Mouse (Mus musculus): ENCODE results near the gene Nfib. TPM values are rescaled to one million over a fixed set of nuclear protein-coding genes. Genes with fewer than 3 reads are reported as not detected.

The Nfib gene
- polyA plus RNA-seq, 1 experiment from 2014 or later = 72.0 TPM

DNA sequence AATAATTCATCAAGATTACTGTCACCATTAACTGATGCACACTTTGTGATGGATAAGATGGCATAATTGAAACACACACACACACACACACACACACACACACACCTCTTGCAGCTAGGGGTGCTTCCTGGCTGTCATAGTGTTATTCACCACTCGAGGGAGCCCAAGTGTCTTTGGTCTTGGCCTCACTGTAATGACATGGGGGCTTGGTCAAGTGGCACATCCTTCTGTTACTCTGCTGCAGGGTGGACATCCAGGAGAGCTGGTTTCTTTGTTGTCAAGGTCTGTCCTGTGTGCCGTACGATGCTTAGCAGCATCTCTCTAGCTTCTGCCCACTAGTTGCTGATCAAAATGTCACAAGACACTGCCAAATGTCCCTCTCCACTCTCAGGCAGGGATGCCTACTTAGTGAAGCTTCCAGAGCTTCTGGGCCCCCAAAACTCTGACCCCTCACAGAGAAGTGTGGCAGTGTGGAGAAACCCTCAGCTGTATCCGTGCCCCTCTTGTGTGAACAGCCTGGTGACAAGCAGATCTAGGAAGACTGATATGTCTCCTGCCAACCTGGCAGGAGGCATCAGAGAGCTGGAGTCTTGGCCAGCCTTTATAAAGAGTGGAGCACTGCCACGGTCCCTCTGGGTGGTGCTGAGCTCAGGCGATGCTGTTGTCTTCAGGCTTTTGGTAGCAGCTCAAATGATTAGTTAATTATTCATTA lies 62.4 kb downstream of the Nfib start:
- Histone ChIP-seq H3K4me1 (ENCODE audit: control insufficient read depth, insufficient read depth, low read length) (peaks cover 9% of the 10 kb centered on the region; the same call in 1 of the 2 replicates), H3K27ac (replicated peaks; ENCODE audit: low read depth, low read length) (no peak overlapping the region), H3K4me2 (ENCODE audit: low read length) (no peak overlapping the region), H3K9ac (replicated peaks; ENCODE audit: low read length) (no peak overlapping the region), H3K4me3 (replicated peaks; ENCODE audit: low read depth, low read length) (no peak overlapping the region), H3K27me3 (ENCODE audit: control insufficient read depth, insufficient read depth, low read length) (no peaks in the 10 kb centered on the region), H3K9me3 (ENCODE audit: control insufficient read depth, low read length) (no peaks in the 10 kb centered on the region), H3K36me3 (ENCODE audit: control insufficient read depth, insufficient read depth, low read length) (no peaks in the 10 kb centered on the region)
- ATAC-seq (ENCODE audit: low FRiP score, low TSS enrichment) (peak; percentile 67), DNase-seq (peak; percentile 77)
- 48% methylated on average over 6 of the region's 6 CpGs for WGBS

DNA sequence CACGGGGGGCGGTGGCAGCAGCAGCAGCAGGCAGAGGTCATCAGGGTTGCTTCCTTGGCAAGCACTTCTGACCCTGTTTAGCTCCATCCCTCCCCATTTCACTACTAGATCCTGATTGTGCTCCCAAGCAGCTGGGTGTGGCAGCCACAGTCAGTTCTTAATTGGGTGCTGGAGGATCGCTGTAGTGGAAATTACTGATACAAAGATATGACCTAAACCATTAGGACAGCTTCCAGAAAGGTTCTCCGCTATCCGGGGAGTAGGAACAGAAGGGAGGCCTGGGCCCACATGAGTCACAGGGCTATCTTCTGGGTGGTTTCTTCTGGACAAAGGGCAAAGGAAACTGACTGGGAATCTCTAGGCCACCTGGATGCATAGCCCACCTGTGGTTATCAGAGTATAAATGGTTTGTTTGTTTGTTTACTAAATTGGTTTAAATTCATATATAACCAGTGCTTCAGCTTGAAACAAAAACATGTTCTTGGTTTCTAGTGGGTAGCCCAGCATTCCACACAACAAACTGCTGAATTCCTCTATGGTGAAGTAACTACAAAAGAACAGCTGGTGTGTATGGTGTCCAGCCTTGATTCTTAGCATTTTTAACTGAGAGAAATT lies 64.4 kb downstream of the Nfib start:
- Histone ChIP-seq H3K27me3 (ENCODE audit: control insufficient read depth, insufficient read depth, low read length) (no peaks in the 10 kb centered on the region), H3K9ac (replicated peaks; ENCODE audit: low read length) (no peak overlapping the region), H3K27ac (replicated peaks; ENCODE audit: low read depth, low read length) (no peak overlapping the region), H3K4me1 (ENCODE audit: control insufficient read depth, insufficient read depth, low read length) (peaks cover 9% of the 10 kb centered on the region; the same call in 1 of the 2 replicates), H3K4me3 (replicated peaks; ENCODE audit: low read depth, low read length) (no peak overlapping the region), H3K4me2 (ENCODE audit: low read length) (no peak overlapping the region), H3K36me3 (ENCODE audit: control insufficient read depth, insufficient read depth, low read length) (no peaks in the 10 kb centered on the region), H3K9me3 (ENCODE audit: control insufficient read depth, low read length) (no peaks in the 10 kb centered on the region)
- ATAC-seq (ENCODE audit: low FRiP score, low TSS enrichment) (no peak), DNase-seq (no peak)
- 86% methylated on average over 5 of the region's 5 CpGs for WGBS

DNA sequence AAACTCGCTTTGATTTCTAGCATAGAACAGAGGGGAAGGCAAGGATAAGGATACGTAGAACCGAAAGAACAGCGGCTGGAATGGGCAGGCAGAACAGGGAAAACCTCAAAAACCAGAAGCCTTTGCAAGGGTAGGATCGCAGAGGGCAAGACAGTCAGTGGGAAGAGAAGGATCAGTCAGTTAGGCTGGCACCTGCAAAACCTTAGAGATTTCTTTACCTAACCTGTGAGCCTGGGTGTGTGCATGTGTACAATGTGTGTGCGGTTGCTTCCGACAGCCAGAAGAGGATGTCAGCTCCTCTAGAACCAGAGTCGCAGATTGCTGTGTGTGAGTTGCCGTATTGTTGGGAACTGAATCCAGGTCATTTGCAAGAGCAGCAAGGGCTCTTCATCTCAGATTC lies 67.3 kb downstream of the Nfib start:
- Histone ChIP-seq H3K27me3 (ENCODE audit: control insufficient read depth, insufficient read depth, low read length) (no peaks in the 10 kb centered on the region), H3K9ac (replicated peaks; ENCODE audit: low read length) (no peak overlapping the region), H3K27ac (replicated peaks; ENCODE audit: low read depth, low read length) (no peak overlapping the region), H3K9me3 (ENCODE audit: control insufficient read depth, low read length) (no peaks in the 10 kb centered on the region), H3K36me3 (ENCODE audit: control insufficient read depth, insufficient read depth, low read length) (no peaks in the 10 kb centered on the region), H3K4me2 (ENCODE audit: low read length) (no peak overlapping the region), H3K4me1 (ENCODE audit: control insufficient read depth, insufficient read depth, low read length) (peaks cover 3% of the 10 kb centered on the region; the same call in 1 of the 2 replicates), H3K4me3 (replicated peaks; ENCODE audit: low read depth, low read length) (no peak overlapping the region)
- 95% methylated on average over 9 of the region's 9 CpGs for WGBS
- ATAC-seq (ENCODE audit: low FRiP score, low TSS enrichment) (no peak), DNase-seq (no peak)

DNA sequence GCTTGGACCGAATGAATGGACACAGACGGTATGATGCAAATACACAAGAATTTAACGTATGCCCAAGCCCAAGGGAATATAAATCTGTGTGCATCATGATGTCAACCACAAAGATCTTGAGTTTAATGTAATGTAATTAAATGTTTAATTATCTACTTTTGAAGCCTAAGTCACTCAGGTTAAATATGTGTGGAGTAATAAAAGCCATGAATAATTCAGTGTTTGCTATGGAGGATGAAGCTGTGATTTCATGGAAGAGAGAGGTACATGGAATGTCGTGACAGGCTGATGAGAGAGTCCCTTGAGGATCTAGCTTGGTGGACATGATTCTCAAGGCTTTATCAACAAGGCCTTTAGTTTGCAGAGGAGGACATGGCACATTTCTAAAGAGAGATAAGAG lies 67.9 kb downstream of the Nfib start:
- Histone ChIP-seq H3K9ac (replicated peaks; ENCODE audit: low read length) (no peak overlapping the region), H3K9me3 (ENCODE audit: control insufficient read depth, low read length) (no peaks in the 10 kb centered on the region), H3K27ac (replicated peaks; ENCODE audit: low read depth, low read length) (no peak overlapping the region), H3K36me3 (ENCODE audit: control insufficient read depth, insufficient read depth, low read length) (no peaks in the 10 kb centered on the region), H3K4me3 (replicated peaks; ENCODE audit: low read depth, low read length) (no peak overlapping the region), H3K27me3 (ENCODE audit: control insufficient read depth, insufficient read depth, low read length) (no peaks in the 10 kb centered on the region), H3K4me1 (ENCODE audit: control insufficient read depth, insufficient read depth, low read length) (no peaks in the 10 kb centered on the region), H3K4me2 (ENCODE audit: low read length) (no peak overlapping the region)
- ATAC-seq (ENCODE audit: low FRiP score, low TSS enrichment) (no peak), DNase-seq (no peak)
- 58% methylated on average over 4 of the region's 4 CpGs for WGBS

DNA sequence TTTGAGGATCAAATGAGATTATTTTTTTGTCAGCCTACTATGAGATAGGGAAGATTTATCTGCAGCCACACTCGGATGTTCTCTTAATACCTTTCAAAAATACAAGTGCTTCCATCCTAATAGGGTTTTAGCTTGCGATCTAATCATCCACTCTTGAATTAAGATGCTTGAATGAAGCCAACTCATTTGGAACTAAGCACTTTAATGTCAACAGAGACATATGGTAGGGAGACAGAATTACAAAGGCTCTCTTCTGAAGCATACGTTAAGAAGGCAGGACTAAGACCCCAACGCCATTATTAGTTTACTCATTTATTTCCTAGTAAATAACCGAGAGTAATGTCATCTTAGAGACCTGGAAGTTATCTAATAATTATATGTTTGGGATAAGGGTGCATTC lies 68.9 kb downstream of the Nfib start:
- Histone ChIP-seq H3K9ac (replicated peaks; ENCODE audit: low read length) (no peak overlapping the region), H3K36me3 (ENCODE audit: control insufficient read depth, insufficient read depth, low read length) (no peaks in the 10 kb centered on the region), H3K27me3 (ENCODE audit: control insufficient read depth, insufficient read depth, low read length) (no peaks in the 10 kb centered on the region), H3K4me1 (ENCODE audit: control insufficient read depth, insufficient read depth, low read length) (no peaks in the 10 kb centered on the region), H3K4me3 (replicated peaks; ENCODE audit: low read depth, low read length) (no peak overlapping the region), H3K4me2 (ENCODE audit: low read length) (no peak overlapping the region), H3K27ac (replicated peaks; ENCODE audit: low read depth, low read length) (no peak overlapping the region), H3K9me3 (ENCODE audit: control insufficient read depth, low read length) (no peaks in the 10 kb centered on the region)
- WGBS = 28% methylated on average over 5 of the region's 5 CpGs
- DNase-seq (no peak), ATAC-seq (ENCODE audit: low FRiP score, low TSS enrichment) (no peak)

DNA sequence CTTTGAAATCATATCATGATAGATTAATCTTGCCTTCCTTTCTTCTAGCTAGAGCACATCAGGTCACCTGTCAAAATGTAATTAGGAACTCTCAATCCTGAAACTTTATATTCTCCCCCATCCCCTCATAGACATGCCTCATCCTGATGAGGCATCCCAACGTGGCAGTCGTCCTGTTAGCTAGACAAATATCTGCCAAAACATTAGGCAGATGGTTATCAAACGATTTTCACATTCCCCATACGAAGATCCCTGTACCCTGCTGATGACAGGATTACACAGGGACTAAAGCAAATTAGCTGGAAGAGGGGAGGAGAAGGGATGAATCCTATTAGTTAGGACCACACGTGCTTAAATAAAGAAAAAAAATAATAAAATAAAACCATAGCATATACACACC lies 69.7 kb downstream of the Nfib start:
- Histone ChIP-seq H3K36me3 (ENCODE audit: control insufficient read depth, insufficient read depth, low read length) (no peaks in the 10 kb centered on the region), H3K4me2 (ENCODE audit: low read length) (no peak overlapping the region), H3K4me1 (ENCODE audit: control insufficient read depth, insufficient read depth, low read length) (no peaks in the 10 kb centered on the region), H3K9ac (replicated peaks; ENCODE audit: low read length) (no peak overlapping the region), H3K4me3 (replicated peaks; ENCODE audit: low read depth, low read length) (no peak overlapping the region), H3K9me3 (ENCODE audit: control insufficient read depth, low read length) (no peaks in the 10 kb centered on the region), H3K27me3 (ENCODE audit: control insufficient read depth, insufficient read depth, low read length) (no peaks in the 10 kb centered on the region), H3K27ac (replicated peaks; ENCODE audit: low read depth, low read length) (no peak overlapping the region)
- 50% methylated on average over 5 of the region's 5 CpGs for WGBS
- ATAC-seq (ENCODE audit: low FRiP score, low TSS enrichment) = no peak
- DNase-seq = no peak

DNA sequence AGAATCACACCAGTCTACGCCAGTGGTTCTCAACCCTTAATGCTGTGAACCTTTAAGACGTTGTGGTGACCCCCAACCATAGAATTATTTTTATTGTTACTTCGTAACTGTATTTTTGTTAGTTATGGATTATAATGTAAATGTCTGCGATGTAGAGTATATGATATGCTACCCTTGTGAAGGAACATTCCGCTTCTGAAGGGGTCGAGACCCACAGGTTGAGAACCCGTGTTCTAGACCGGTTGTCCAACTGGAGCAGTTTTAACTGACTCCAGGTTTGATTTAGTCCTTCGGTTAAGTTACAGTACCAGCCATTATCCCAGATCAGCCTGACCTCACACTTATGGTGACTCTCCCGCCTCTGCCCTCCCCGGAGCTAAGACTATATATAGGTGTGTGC lies 70.4 kb downstream of the Nfib start:
- H3K9ac ChIP-seq (replicated peaks; ENCODE audit: low read length) = no peak overlapping the region
- no peaks in the 10 kb centered on the region for H3K36me3 ChIP-seq (ENCODE audit: control insufficient read depth, insufficient read depth, low read length)
- ATAC-seq (ENCODE audit: low FRiP score, low TSS enrichment) (no peak), DNase-seq (no peak)
- H3K4me2 ChIP-seq (ENCODE audit: low read length) = no peak overlapping the region
- H3K27me3 ChIP-seq (ENCODE audit: control insufficient read depth, insufficient read depth, low read length) = no peaks in the 10 kb centered on the region
- 96% methylated on average over 11 of the region's 11 CpGs for WGBS
- no peak overlapping the region for H3K4me3 ChIP-seq (replicated peaks; ENCODE audit: low read depth, low read length)
- H3K27ac ChIP-seq (replicated peaks; ENCODE audit: low read depth, low read length) = no peak overlapping the region
- no peaks in the 10 kb centered on the region for H3K4me1 ChIP-seq (ENCODE audit: control insufficient read depth, insufficient read depth, low read length)
- H3K9me3 ChIP-seq (ENCODE audit: control insufficient read depth, low read length) = no peaks in the 10 kb centered on the region

DNA sequence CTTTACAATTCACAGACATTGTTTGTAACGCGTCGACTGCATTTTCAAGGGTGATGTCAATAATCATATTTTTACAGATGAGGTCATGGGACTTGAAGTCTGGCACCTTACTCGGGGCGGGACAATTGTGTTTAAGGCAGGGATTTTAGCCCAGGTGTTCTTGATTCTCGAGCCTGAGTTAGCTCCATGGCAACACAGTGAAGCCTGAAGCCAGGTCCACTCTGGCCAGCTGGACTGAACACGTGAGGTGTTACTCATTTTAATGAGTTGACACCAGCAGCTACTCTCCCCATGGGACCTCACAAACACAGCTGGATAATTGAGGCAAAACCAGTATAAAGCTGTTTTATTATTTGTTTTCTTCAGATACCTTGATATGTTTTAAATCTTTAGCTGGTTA lies 71.2 kb downstream of the Nfib start:
- WGBS = 85% methylated on average over 7 of the region's 7 CpGs
- H3K4me2 ChIP-seq (ENCODE audit: low read length) = no peak overlapping the region
- no peak overlapping the region for H3K27ac ChIP-seq (replicated peaks; ENCODE audit: low read depth, low read length)
- H3K4me3 ChIP-seq (replicated peaks; ENCODE audit: low read depth, low read length) = no peak overlapping the region
- H3K36me3 ChIP-seq (ENCODE audit: control insufficient read depth, insufficient read depth, low read length) = no peaks in the 10 kb centered on the region
- H3K9me3 ChIP-seq (ENCODE audit: control insufficient read depth, low read length) = no peaks in the 10 kb centered on the region
- no peaks in the 10 kb centered on the region for H3K4me1 ChIP-seq (ENCODE audit: control insufficient read depth, insufficient read depth, low read length)
- no peaks in the 10 kb centered on the region for H3K27me3 ChIP-seq (ENCODE audit: control insufficient read depth, insufficient read depth, low read length)
- no peak overlapping the region for H3K9ac ChIP-seq (replicated peaks; ENCODE audit: low read length)
- ATAC-seq (ENCODE audit: low FRiP score, low TSS enrichment) = no peak
- DNase-seq = no peak
